Mouse (Mus musculus) adrenal gland, postnatal 14 days (tissue): ENCODE results near the gene Smarcd1. TPM values are rescaled to one million over a fixed set of nuclear protein-coding genes. Genes with fewer than 3 reads are reported as not detected.
"Not testable (repeated sequence)": the region's sequence is repeated elsewhere in the genome, so short reads cannot be mapped to it uniquely, and the experiment has no call there.

ENCODE experiments used
- DNase-seq: peaks from one replicate; pipeline ENCODE4 v3.0.0; 2021; ENCODE audit warnings: mixed read lengths
- total RNA-seq: library from RNA; stranded (reverse); gene quantifications from 2 replicates; pipeline ENCODE4 v1.2.3, GENCODE M21; 2021

The Smarcd1 gene
- total RNA-seq, 1 experiment from 2014 or later = 40.0 TPM

GRCm38 (mm10) chr15:99682880-99683279 lies 19.0 kb upstream of the Smarcd1 start:
- no peak for DNase-seq

GRCm38 (mm10) chr15:99684156-99684555 lies 17.8 kb upstream of the Smarcd1 start:
- DNase-seq = no peak

- peak; percentile 77 for DNase-seq
These were observed 13.2 kb upstream of the Smarcd1 start for GRCm38 (mm10) chr15:99688712-99689111.

- no peak for DNase-seq
These were observed 11.0 kb upstream of the Smarcd1 start for GRCm38 (mm10) chr15:99690924-99691323.

- DNase-seq = no peak
These were observed 10.0 kb upstream of the Smarcd1 start for GRCm38 (mm10) chr15:99691976-99692375.

- no peak for DNase-seq
These were observed 4.6 kb upstream of the Smarcd1 start for GRCm38 (mm10) chr15:99697309-99697708.

- DNase-seq = no peak
These were observed 3.3 kb upstream of the Smarcd1 start for GRCm38 (mm10) chr15:99698533-99699085.

GRCm38 (mm10) chr15:99699715-99700114 lies 2.2 kb upstream of the Smarcd1 start:
- DNase-seq = peak; percentile 65

- DNase-seq = no peak
These were observed 1.5 kb upstream of the Smarcd1 start for GRCm38 (mm10) chr15:99700219-99701106.

- not testable (repeated sequence) for DNase-seq
These were observed 310 bp upstream of the Smarcd1 start for GRCm38 (mm10) chr15:99701640-99701998.

GRCm38 (mm10) chr15:99703104-99703503 lies 1.2 kb downstream of the Smarcd1 start:
- DNase-seq = peak; percentile 30

GRCm38 (mm10) chr15:99703676-99704040 lies 1.7 kb downstream of the Smarcd1 start:
- DNase-seq = peak; percentile 31

GRCm38 (mm10) chr15:99704041-99704681 lies 2.2 kb downstream of the Smarcd1 start:
- peak; percentile 74 for DNase-seq

- DNase-seq = peak; percentile 58
These were observed 3.0 kb downstream of the Smarcd1 start for GRCm38 (mm10) chr15:99704881-99705280.

- peak; percentile 87 for DNase-seq
These were observed 3.6 kb downstream of the Smarcd1 start, which contains the start of gene Gm17349 for GRCm38 (mm10) chr15:99705440-99706048. Gm17349 (minus strand) TSS chr15:99705490.

GRCm38 (mm10) chr15:99708176-99708575 lies 6.2 kb downstream of the Smarcd1 start:
- no peak for DNase-seq

GRCm38 (mm10) chr15:99710221-99711190 lies 8.6 kb downstream of the Smarcd1 start:
- peak; percentile 38 for DNase-seq

- DNase-seq = no peak
These were observed 9.6 kb downstream of the Smarcd1 start for GRCm38 (mm10) chr15:99711491-99711890.

- peak; percentile 25 for DNase-seq
These were observed 11.0 kb downstream of the Smarcd1 start for GRCm38 (mm10) chr15:99712666-99713559.

GRCm38 (mm10) chr15:99713569-99713968 lies 11.6 kb downstream of the Smarcd1 start:
- DNase-seq = peak; percentile 66
